Mouse (Mus musculus) hindbrain, embryonic 14.5 days (tissue): ENCODE results near the gene Mcrip2. TPM values are rescaled to one million over a fixed set of nuclear protein-coding genes. Genes with fewer than 3 reads are reported as not detected.
A peak's percentile ranks its signal among the peaks of the same experiment; 100 is the strongest.

Experiments used
- ATAC-seq: fragments of 200-750 bp; cut with Nextera tagmentation; 2 replicates; pipeline ENCODE4 v1.8.0; 2017; ENCODE audit warnings: moderate number of reproducible peaks, mild to moderate bottlenecking, moderate TSS enrichment, moderate library complexity; ENCODE audit not compliant: low FRiP score
- DNase-seq: peaks from one replicate; pipeline ENCODE4 v3.0.0-alpha.2; 2015; ENCODE audit warnings: low spot score
- H3K27ac ChIP-seq: fragments of 300-500 bp; sonication (generic); 2 replicates; pipeline ENCODE4 v1.5.1; 2014; ENCODE audit warnings: mild to moderate bottlenecking, moderate library complexity
- H3K27me3 ChIP-seq: fragments of 300-500 bp; sonication (generic); 2 replicates; pipeline ENCODE4 v1.6.1; 2014; ENCODE audit warnings: mild to moderate bottlenecking, low read length, mixed read lengths; ENCODE audit not compliant: control insufficient read depth, insufficient read depth
- H3K36me3 ChIP-seq: fragments of 300-500 bp; sonication (generic); replicated peaks from 2 replicates; pipeline ENCODE4 v1.6.1; 2014; ENCODE audit not compliant: control insufficient read depth, insufficient read depth
- H3K4me1 ChIP-seq: fragments of 300-500 bp; sonication (generic); replicated peaks from 2 replicates; pipeline ENCODE4 v1.6.1; 2014; ENCODE audit warnings: antibody characterized with exemption, low read length, mixed read lengths; ENCODE audit not compliant: control insufficient read depth, insufficient read depth
- H3K4me2 ChIP-seq: fragments of 300-500 bp; sonication (generic); replicated peaks from 2 replicates; pipeline ENCODE4 v1.6.1; 2014; ENCODE audit warnings: mild to moderate bottlenecking, moderate library complexity
- H3K4me3 ChIP-seq: fragments of 300-500 bp; sonication (generic); replicated peaks from 2 replicates; pipeline ENCODE4 v1.5.1; 2014; ENCODE audit warnings: mild to moderate bottlenecking, low read length
- H3K9ac ChIP-seq: fragments of 300-500 bp; sonication (generic); 2 replicates; pipeline ENCODE4 v1.6.1; 2014
- H3K9me3 ChIP-seq: fragments of 300-500 bp; sonication (generic); 2 replicates; pipeline ENCODE4 v1.6.1; 2016; ENCODE audit warnings: low read length; ENCODE audit not compliant: control insufficient read depth
- WGBS: fragments of 180-500 bp; shearing (Covaris S2); extraction: QIAGEN DNeasy Blood & Tissue Kit; methylation state at CpG from one replicate; pipeline ENCODE4 v1.1.7; 2014; 5-methylcytosine and 5-hydroxymethylcytosine counted together
- polyA plus RNA-seq: library from polyadenylated mRNA; unstranded; fragments of >200 nt; fragmentation: Nextera tagmentation; extraction: Ambion mirVana; gene quantifications from 2 replicates; pipeline ENCODE4 v1.2.1, GENCODE M21; 2014

Mcrip2 gene
- polyA plus RNA-seq, 1 experiment from 2014 or later, result 26.8 TPM

DNA sequence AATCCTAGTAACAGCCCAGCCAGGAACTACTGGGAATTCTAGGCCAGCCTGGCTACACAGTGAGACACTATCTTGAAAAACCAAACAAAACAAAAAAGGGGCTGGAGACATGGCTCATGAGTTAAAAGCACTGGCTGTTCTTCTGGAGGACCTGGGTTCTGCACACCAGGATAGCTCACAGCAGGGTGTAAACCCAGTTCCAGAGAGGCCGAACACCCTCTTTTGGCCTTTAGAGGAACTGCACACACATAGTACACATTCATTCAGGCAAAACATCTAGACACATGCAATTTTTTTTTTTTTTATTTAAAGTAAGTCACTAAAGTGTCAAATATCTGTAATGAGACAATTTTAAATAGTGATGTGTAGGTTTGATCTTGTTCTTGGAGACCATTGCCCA, 31.6 kb upstream of the Mcrip2 start:
- H3K9ac ChIP-seq, result no peak overlapping the region
- H3K36me3 ChIP-seq, result no peaks in the 10 kb centered on the region
- H3K27ac ChIP-seq, result no peak overlapping the region
- H3K9me3 ChIP-seq, result no peaks in the 10 kb centered on the region
- no peaks in the 10 kb centered on the region for H3K27me3 ChIP-seq
- H3K4me1 ChIP-seq, result no peaks in the 10 kb centered on the region
- H3K4me2 ChIP-seq, result no peak overlapping the region
- WGBS, result 100% methylated on average over 1 of the region's 1 CpGs
- no peak overlapping the region for H3K4me3 ChIP-seq
- ATAC-seq (no peak), DNase-seq (no peak)

DNA sequence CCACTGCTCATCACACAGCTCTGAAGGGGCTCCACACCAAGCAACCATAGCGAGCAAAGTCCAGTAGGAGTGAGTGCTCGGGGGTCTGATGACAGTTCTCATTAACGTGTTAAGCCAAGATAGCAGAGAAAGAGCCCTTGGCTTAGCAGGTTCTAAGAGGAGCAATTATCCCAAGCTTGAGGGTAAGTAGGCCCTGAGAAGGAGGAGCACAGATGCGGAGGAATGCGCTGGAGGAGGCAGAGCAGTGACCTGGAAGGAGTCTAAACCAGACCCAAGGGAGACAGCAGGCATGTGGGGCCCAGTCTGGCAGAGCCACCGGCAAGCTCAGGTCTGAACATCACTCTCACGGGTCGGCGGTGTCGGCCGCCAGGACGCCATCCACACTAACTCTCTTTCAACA, 27.3 kb upstream of the Mcrip2 start:
- 57% methylated on average over 12 of the region's 12 CpGs for WGBS
- no peak overlapping the region for H3K4me2 ChIP-seq

GRCm38 (mm10) chr17:25895415-25895814, 26.9 kb upstream of the Mcrip2 start:
- Histone ChIP-seq H3K4me2 (no peak overlapping the region), H3K27me3 (no peaks in the 10 kb centered on the region), H3K4me1 (no peaks in the 10 kb centered on the region; the same call in 1 of the 2 replicates), H3K9ac (no peak overlapping the region), H3K36me3 (peaks cover under 1% of the 10 kb centered on the region; the same call in 1 of the 2 replicates), H3K27ac (no peak overlapping the region), H3K4me3 (no peak overlapping the region), H3K9me3 (no peaks in the 10 kb centered on the region)
- WGBS, result 14% methylated on average over 2 of the region's 2 CpGs
- DNase-seq, result no peak
- ATAC-seq, result no peak

More for the DNA sequence above, 27.3 kb upstream of the Mcrip2 start:
- no peaks in the 10 kb centered on the region for H3K9me3 ChIP-seq
- ATAC-seq, result no peak
- H3K36me3 ChIP-seq, result no peaks in the 10 kb centered on the region
- no peak for DNase-seq
- no peak overlapping the region for H3K27ac ChIP-seq
- H3K27me3 ChIP-seq, result no peaks in the 10 kb centered on the region
- H3K9ac ChIP-seq, result no peak overlapping the region
- no peaks in the 10 kb centered on the region; the same call in 1 of the 2 replicates for H3K4me1 ChIP-seq
- no peak overlapping the region for H3K4me3 ChIP-seq

GRCm38 (mm10) chr17:25893975-25894617, 25.5 kb upstream of the Mcrip2 start:
- H3K27ac ChIP-seq, result peak overlapping the region; percentile 58
- no peaks in the 10 kb centered on the region; the same call in 1 of the 2 replicates for H3K4me1 ChIP-seq
- WGBS, result 24% methylated on average over 2 of the region's 2 CpGs
- no peaks in the 10 kb centered on the region for H3K27me3 ChIP-seq
- peak; percentile 75 for ATAC-seq
- no peak overlapping the region for H3K4me3 ChIP-seq
- H3K36me3 ChIP-seq, result peaks cover 14% of the 10 kb centered on the region
- DNase-seq, result peak; percentile 80
- H3K4me2 ChIP-seq, result no peak overlapping the region
- no peaks in the 10 kb centered on the region for H3K9me3 ChIP-seq
- H3K9ac ChIP-seq, result no peak overlapping the region

DNA sequence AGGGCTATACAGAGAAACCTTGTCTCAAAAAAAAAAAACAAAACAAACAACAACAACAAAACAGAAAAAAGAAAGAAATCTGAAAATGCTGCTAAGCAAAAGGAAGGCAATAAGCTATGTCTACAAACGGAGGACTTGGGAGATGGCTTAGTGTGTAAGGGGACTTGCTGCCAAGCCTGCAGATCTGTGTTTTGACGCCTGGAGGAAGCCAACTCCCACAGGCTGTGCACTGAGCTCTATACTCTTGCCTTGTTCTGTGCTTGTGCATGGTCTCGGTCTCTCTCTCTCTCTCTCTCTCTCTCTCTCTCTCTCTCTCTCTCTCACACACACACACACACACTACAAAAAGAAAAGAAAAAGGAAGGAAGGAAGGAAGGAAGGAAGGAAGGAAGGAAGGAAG, 20.3 kb upstream of the Mcrip2 start:
- ATAC-seq, result no peak
- Histone ChIP-seq H3K9ac (no peak overlapping the region), H3K27me3 (no peaks in the 10 kb centered on the region), H3K27ac (no peak overlapping the region), H3K4me3 (no peak overlapping the region), H3K4me2 (no peak overlapping the region), H3K36me3 (peaks cover 45% of the 10 kb centered on the region), H3K4me1 (no peaks in the 10 kb centered on the region), H3K9me3 (no peaks in the 10 kb centered on the region)
- DNase-seq, result no peak
- WGBS, result 91% methylated on average over 3 of the region's 3 CpGs

GRCm38 (mm10) chr17:25887467-25887866, 18.9 kb upstream of the Mcrip2 start:
- Histone ChIP-seq H3K4me3 (no peak overlapping the region), H3K4me1 (no peaks in the 10 kb centered on the region), H3K36me3 (peaks cover 59% of the 10 kb centered on the region), H3K27ac (no peak overlapping the region), H3K9me3 (no peaks in the 10 kb centered on the region), H3K9ac (no peak overlapping the region), H3K4me2 (no peak overlapping the region), H3K27me3 (no peaks in the 10 kb centered on the region)
- ATAC-seq (no peak), DNase-seq (no peak)
- 89% methylated on average over 10 of the region's 10 CpGs for WGBS

- Histone ChIP-seq H3K9ac (no peak overlapping the region), H3K27me3 (no peaks in the 10 kb centered on the region), H3K4me3 (no peak overlapping the region), H3K27ac (no peak overlapping the region), H3K36me3 (peaks cover 61% of the 10 kb centered on the region), H3K4me1 (no peaks in the 10 kb centered on the region), H3K9me3 (no peaks in the 10 kb centered on the region), H3K4me2 (no peak overlapping the region)
- DNase-seq (no peak), ATAC-seq (no peak)
Measured at GRCm38 (mm10) chr17:25886806-25887205, 18.2 kb upstream of the Mcrip2 start.

DNA sequence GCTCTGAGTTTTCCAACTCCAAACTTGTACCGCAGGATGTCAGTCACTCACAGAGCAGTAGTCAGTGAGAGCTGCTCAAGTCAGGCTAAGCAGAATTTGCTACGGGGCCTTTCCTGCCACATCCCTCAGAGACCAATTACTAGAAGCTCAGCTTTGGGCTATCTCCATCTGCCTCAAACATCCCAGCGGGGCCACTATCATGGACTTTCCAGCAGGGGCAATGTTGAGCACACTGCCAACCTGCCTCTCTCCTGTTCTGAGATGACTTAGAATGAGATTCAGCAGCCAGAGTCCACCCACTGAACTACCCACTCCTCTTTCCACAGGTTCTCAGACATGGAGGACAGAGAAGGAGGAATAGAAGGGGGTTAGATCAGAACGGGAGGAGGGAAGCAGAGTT, 17.1 kb upstream of the Mcrip2 start:
- peaks cover 6% of the 10 kb centered on the region; the same call in 1 of the 2 replicates for H3K4me1 ChIP-seq
- ATAC-seq, result no peak
- no peaks in the 10 kb centered on the region for H3K9me3 ChIP-seq

GRCm38 (mm10) chr17:25883824-25884223, 15.3 kb upstream of the Mcrip2 start:
- no peak for DNase-seq
- 98% methylated on average over 3 of the region's 3 CpGs for WGBS
- no peak overlapping the region for H3K27ac ChIP-seq
- peaks cover 11% of the 10 kb centered on the region for H3K4me1 ChIP-seq
- no peaks in the 10 kb centered on the region for H3K27me3 ChIP-seq
- no peak for ATAC-seq
- no peak overlapping the region for H3K4me2 ChIP-seq
- H3K4me3 ChIP-seq, result no peak overlapping the region
- no peaks in the 10 kb centered on the region for H3K9me3 ChIP-seq
- no peak overlapping the region for H3K9ac ChIP-seq
- H3K36me3 ChIP-seq, result peaks cover 54% of the 10 kb centered on the region

More for the DNA sequence above, 17.1 kb upstream of the Mcrip2 start:
- Histone ChIP-seq H3K4me2 (no peak overlapping the region), H3K27ac (no peak overlapping the region), H3K27me3 (no peaks in the 10 kb centered on the region), H3K9ac (no peak overlapping the region), H3K36me3 (peaks cover 65% of the 10 kb centered on the region), H3K4me3 (no peak overlapping the region)
- DNase-seq, result no peak
- WGBS, result 60% methylated on average over 4 of the region's 4 CpGs

DNA sequence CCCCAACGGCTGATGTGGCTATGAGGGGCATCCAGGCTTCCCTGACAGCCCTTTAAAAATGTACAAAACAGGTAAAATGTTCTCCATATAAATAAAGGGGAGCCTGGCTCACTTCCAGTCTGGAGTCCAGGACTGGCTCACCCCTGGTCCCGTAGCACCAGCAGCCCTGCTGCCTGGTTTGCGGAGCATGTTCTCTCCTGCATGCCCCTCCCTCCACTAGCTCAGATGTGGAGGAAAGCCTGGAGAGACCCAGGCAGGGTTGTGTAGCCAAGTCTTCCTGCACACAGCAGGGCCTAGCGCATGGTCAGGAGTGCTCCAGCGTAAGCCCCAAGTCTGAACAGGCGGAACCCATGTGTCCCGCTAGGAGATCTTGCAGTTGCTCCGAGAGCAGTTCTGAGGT, 14.7 kb upstream of the Mcrip2 start:
- Histone ChIP-seq H3K9ac (no peak overlapping the region), H3K27ac (no peak overlapping the region), H3K4me3 (no peak overlapping the region), H3K27me3 (no peaks in the 10 kb centered on the region), H3K9me3 (no peaks in the 10 kb centered on the region), H3K4me1 (peaks cover 11% of the 10 kb centered on the region), H3K36me3 (peaks cover 54% of the 10 kb centered on the region), H3K4me2 (no peak overlapping the region)
- no peak for ATAC-seq
- WGBS, result 76% methylated on average over 8 of the region's 8 CpGs
- no peak for DNase-seq
